Mouse (Mus musculus) ZHBTc4 (cell line): Measurements from ENCODE around the gene Derl3.

Experiments
- DNase-seq: peaks from one replicate; pipeline ENCODE4 v3.0.0-alpha.2; 2011; ENCODE audit warnings: low read depth, low spot score

Derl3 gene

GRCm38 (mm10) chr10:75913013-75913589, 19.9 kb downstream of the Derl3 start:
- DNase-seq: no peak

GRCm38 (mm10) chr10:75915557-75915956, 22.3 kb downstream of the Derl3 start:
- no peak for DNase-seq

- DNase-seq: no peak
Observed at GRCm38 (mm10) chr10:75916840-75917239, 23.6 kb downstream of the Derl3 start.

- no peak for DNase-seq
Observed at GRCm38 (mm10) chr10:75919026-75919425, 25.8 kb downstream of the Derl3 start.

GRCm38 (mm10) chr10:75921026-75921725, 28.0 kb downstream of the Derl3 start, which contains the start of gene Smarcb1:
Smarcb1 (minus strand) TSS chr10:75921617.
- DNase-seq: peak; percentile 97

GRCm38 (mm10) chr10:75921726-75922560, 28.7 kb downstream of the Derl3 start:
- no peak for DNase-seq

- DNase-seq: no peak
Observed at GRCm38 (mm10) chr10:75924324-75924723, 31.1 kb downstream of the Derl3 start.

- no peak for DNase-seq
Observed at GRCm38 (mm10) chr10:75926396-75926795, 33.2 kb downstream of the Derl3 start.

- DNase-seq: peak; percentile 39
Observed at GRCm38 (mm10) chr10:75930304-75930703, 37.1 kb downstream of the Derl3 start.

GRCm38 (mm10) chr10:75931311-75931710, 38.1 kb downstream of the Derl3 start:
- no peak for DNase-seq

- DNase-seq: peak; percentile 94
Observed at GRCm38 (mm10) chr10:75932081-75932678, 39.0 kb downstream of the Derl3 start.

- peak; percentile 45 for DNase-seq
Observed at GRCm38 (mm10) chr10:75932891-75933290, 39.7 kb downstream of the Derl3 start, which contains the start of gene Chchd10. Chchd10 (plus strand) TSS chr10:75933130.

GRCm38 (mm10) chr10:75934991-75935390, 41.8 kb downstream of the Derl3 start:
- no peak for DNase-seq

- DNase-seq: peak; percentile 97
Observed at GRCm38 (mm10) chr10:75935680-75936541, 42.7 kb downstream of the Derl3 start, which contains the start of gene Mmp11. Mmp11 (minus strand) TSS chr10:75936496.

GRCm38 (mm10) chr10:75936909-75937667, 43.9 kb downstream of the Derl3 start:
- peak; percentile 67 for DNase-seq

GRCm38 (mm10) chr10:75937851-75938643, 44.8 kb downstream of the Derl3 start:
- peak; percentile 89 for DNase-seq

- DNase-seq: peak; percentile 41
Observed at GRCm38 (mm10) chr10:75939481-75940234, 46.4 kb downstream of the Derl3 start.

GRCm38 (mm10) chr10:75940520-75940919, 47.3 kb downstream of the Derl3 start, which contains the start of gene Gm867:
Gm867 (minus strand) TSS chr10:75940672.
- no peak for DNase-seq
